Mouse (Mus musculus) fibroblast of lung, adult 2 months (primary cell): ENCODE results near the gene Pkp4.

Experiments used
- DNase-seq: peaks from one replicate; pipeline ENCODE4 v3.0.0-alpha.2; 2011; ENCODE audit warnings: low read depth

Gene Pkp4

GRCm38 (mm10) chr2:59272713-59273112 is 112.1 kb downstream of the Pkp4 start:
- no peak for DNase-seq

GRCm38 (mm10) chr2:59280914-59281562 is 120.4 kb downstream of the Pkp4 start:
- no peak for DNase-seq

GRCm38 (mm10) chr2:59282966-59283365 is 122.3 kb downstream of the Pkp4 start:
- DNase-seq: no peak

- DNase-seq: no peak
Observed at GRCm38 (mm10) chr2:59284216-59284615, 123.6 kb downstream of the Pkp4 start.

- DNase-seq: no peak
Observed at GRCm38 (mm10) chr2:59284734-59285490, 124.3 kb downstream of the Pkp4 start.

- no peak for DNase-seq
Observed at GRCm38 (mm10) chr2:59285581-59285980, 124.9 kb downstream of the Pkp4 start.

- DNase-seq: peak; percentile 64
Observed at GRCm38 (mm10) chr2:59286247-59286646, 125.6 kb downstream of the Pkp4 start.

- no peak for DNase-seq
Observed at GRCm38 (mm10) chr2:59287630-59288029, 127.0 kb downstream of the Pkp4 start.

- no peak for DNase-seq
Observed at GRCm38 (mm10) chr2:59289411-59289810, 128.8 kb downstream of the Pkp4 start.

GRCm38 (mm10) chr2:59290391-59290790 is 129.7 kb downstream of the Pkp4 start:
- no peak for DNase-seq

- no peak for DNase-seq
Observed at GRCm38 (mm10) chr2:59299831-59300230, 139.2 kb downstream of the Pkp4 start.

GRCm38 (mm10) chr2:59301671-59302070 is 141.0 kb downstream of the Pkp4 start:
- no peak for DNase-seq

GRCm38 (mm10) chr2:59302430-59302829 is 141.8 kb downstream of the Pkp4 start:
- no peak for DNase-seq

GRCm38 (mm10) chr2:59303530-59304063 is 142.9 kb downstream of the Pkp4 start:
- DNase-seq: no peak

- no peak for DNase-seq
Observed at GRCm38 (mm10) chr2:59307302-59307701, 146.7 kb downstream of the Pkp4 start.

- no peak for DNase-seq
Observed at GRCm38 (mm10) chr2:59308055-59308454, 147.4 kb downstream of the Pkp4 start.

GRCm38 (mm10) chr2:59313293-59313692 is 152.6 kb downstream of the Pkp4 start:
- DNase-seq: no peak

GRCm38 (mm10) chr2:59318631-59319030 is 158.0 kb downstream of the Pkp4 start:
- DNase-seq: no peak

- DNase-seq: no peak
Observed at GRCm38 (mm10) chr2:59327946-59328345, 167.3 kb downstream of the Pkp4 start.

GRCm38 (mm10) chr2:59331093-59331492 is 170.4 kb downstream of the Pkp4 start:
- no peak for DNase-seq

GRCm38 (mm10) chr2:59332523-59332922 is 171.9 kb downstream of the Pkp4 start:
- no peak for DNase-seq

- no peak for DNase-seq
Observed at GRCm38 (mm10) chr2:59338501-59338900, 177.9 kb downstream of the Pkp4 start.

GRCm38 (mm10) chr2:59338926-59339325 is 178.3 kb downstream of the Pkp4 start:
- DNase-seq: no peak
